Mouse (Mus musculus) kidney, embryonic 14.5 days (tissue): ENCODE measurements at regions not wholly inside any gene's neighbourhood (a gene's known extent, or its start where the extent isn't known, plus 50 kb on each side); places are given as distances from the start of the nearest gene placed in this dataset.

Experiments
- ATAC-seq: fragments of 200-750 bp; cut with Nextera tagmentation; 2 replicates; pipeline ENCODE4 v1.8.0; 2017; ENCODE audit warnings: moderate number of reproducible peaks, mild to moderate bottlenecking, moderate TSS enrichment, moderate library complexity; ENCODE audit not compliant: low FRiP score, low TSS enrichment
- H3K27ac ChIP-seq: fragments of 300-500 bp; sonication (generic); 2 replicates; pipeline ENCODE4 v1.5.1; 2014; ENCODE audit warnings: low read depth, mild to moderate bottlenecking, low read length, moderate library complexity, mixed read lengths
- H3K27me3 ChIP-seq: fragments of 300-500 bp; sonication (generic); 2 replicates; pipeline ENCODE4 v1.6.1; 2014; ENCODE audit warnings: mild to moderate bottlenecking, low read length; ENCODE audit not compliant: control insufficient read depth, insufficient read depth
- H3K36me3 ChIP-seq: fragments of 300-500 bp; sonication (generic); 2 replicates; pipeline ENCODE4 v1.6.1; 2014; ENCODE audit warnings: low read length, mixed read lengths; ENCODE audit not compliant: control insufficient read depth, insufficient read depth
- H3K4me1 ChIP-seq: fragments of 300-500 bp; sonication (generic); 2 replicates; pipeline ENCODE4 v1.6.1; 2014; ENCODE audit warnings: low read length, mixed read lengths; ENCODE audit not compliant: control insufficient read depth, insufficient read depth
- H3K4me2 ChIP-seq: fragments of 300-500 bp; sonication (generic); replicated peaks from 2 replicates; pipeline ENCODE4 v1.6.1; 2014; ENCODE audit warnings: low read depth, mild to moderate bottlenecking, low read length
- H3K4me3 ChIP-seq: fragments of 300-500 bp; sonication (generic); 2 replicates; pipeline ENCODE4 v1.5.1; 2014; ENCODE audit warnings: mild to moderate bottlenecking, low read length
- H3K9ac ChIP-seq: fragments of 300-500 bp; sonication (generic); 2 replicates; pipeline ENCODE4 v1.6.1; 2014; ENCODE audit warnings: low read depth, mild to moderate bottlenecking, low read length, moderate library complexity
- H3K9me3 ChIP-seq: fragments of 300-500 bp; sonication (generic); 2 replicates; pipeline ENCODE4 v1.6.1; 2016; ENCODE audit warnings: low read length; ENCODE audit not compliant: control insufficient read depth
- WGBS: fragments of 180-500 bp; shearing (Covaris S2); extraction: QIAGEN DNeasy Blood & Tissue Kit; methylation state at CpG from one replicate; pipeline ENCODE4 v1.1.7; 2014; 5-methylcytosine and 5-hydroxymethylcytosine counted together

DNA sequence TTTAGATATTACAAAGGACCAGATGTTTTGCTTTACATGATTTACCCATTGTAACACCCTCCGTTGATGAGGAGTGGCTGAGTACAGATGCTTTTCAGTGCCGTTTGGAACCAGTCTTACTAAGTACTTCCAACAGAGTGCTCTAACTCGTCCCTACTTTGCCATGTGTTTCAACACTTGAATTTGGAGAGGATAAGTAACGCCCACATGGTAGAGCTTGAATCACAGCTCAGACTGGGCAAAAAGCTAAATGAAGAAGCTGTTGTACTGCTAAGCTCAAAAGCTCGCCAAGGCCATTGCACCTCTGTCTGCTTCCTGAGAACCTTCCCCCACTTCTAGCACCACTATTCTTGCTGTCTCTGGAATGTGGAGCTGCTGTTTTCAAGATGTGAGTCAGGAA lies 471.1 kb downstream of the Nfib start:
- H3K9ac ChIP-seq: no peak overlapping the region
- H3K27ac ChIP-seq: no peak overlapping the region
- WGBS: 87% methylated on average over 5 of the region's 5 CpGs
- no peak overlapping the region for H3K4me3 ChIP-seq
- no peak for ATAC-seq
- no peaks in the 10 kb centered on the region for H3K9me3 ChIP-seq
- no peaks in the 10 kb centered on the region for H3K36me3 ChIP-seq
- no peak overlapping the region for H3K4me2 ChIP-seq
- no peaks in the 10 kb centered on the region for H3K4me1 ChIP-seq
- H3K27me3 ChIP-seq: no peaks in the 10 kb centered on the region

- Histone ChIP-seq H3K36me3 (no peaks in the 10 kb centered on the region), H3K4me3 (no peak overlapping the region), H3K4me1 (no peaks in the 10 kb centered on the region), H3K27ac (no peak overlapping the region), H3K9ac (no peak overlapping the region), H3K9me3 (no peaks in the 10 kb centered on the region), H3K4me2 (no peak overlapping the region), H3K27me3 (no peaks in the 10 kb centered on the region)
- no peak for ATAC-seq
- 70% methylated on average over 6 of the region's 6 CpGs for WGBS
Measured at GRCm38 (mm10) chr4:82226197-82227119, 479.1 kb downstream of the Nfib start.

DNA sequence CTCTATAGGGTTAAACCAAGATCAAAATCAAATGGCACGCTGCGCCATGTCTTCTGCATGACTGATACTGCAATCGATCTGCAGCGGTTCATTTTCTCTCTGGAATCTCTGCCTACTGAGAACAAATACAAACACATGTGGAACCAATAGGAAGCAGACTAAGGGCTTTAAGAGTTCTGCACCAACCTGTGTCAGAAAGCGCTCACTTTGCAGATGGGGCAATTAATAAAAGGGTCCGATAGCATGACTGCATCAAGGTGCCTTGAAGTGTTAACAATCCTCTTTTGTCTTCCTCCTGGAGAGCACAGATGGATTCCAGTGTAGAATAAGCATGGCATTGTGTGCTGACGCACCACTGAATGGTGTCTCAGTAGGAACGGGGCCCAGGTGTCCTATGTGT lies 484.8 kb downstream of the Nfib start:
- Histone ChIP-seq H3K4me3 (no peak overlapping the region), H3K4me1 (no peaks in the 10 kb centered on the region), H3K9ac (no peak overlapping the region), H3K9me3 (no peaks in the 10 kb centered on the region), H3K27me3 (no peaks in the 10 kb centered on the region), H3K4me2 (no peak overlapping the region), H3K27ac (no peak overlapping the region), H3K36me3 (no peaks in the 10 kb centered on the region)
- WGBS: 74% methylated on average over 8 of the region's 8 CpGs
- no peak for ATAC-seq

- Histone ChIP-seq H3K4me2 (no peak overlapping the region), H3K4me1 (no peaks in the 10 kb centered on the region), H3K9me3 (no peaks in the 10 kb centered on the region), H3K27ac (no peak overlapping the region), H3K9ac (no peak overlapping the region), H3K27me3 (no peaks in the 10 kb centered on the region), H3K36me3 (no peaks in the 10 kb centered on the region), H3K4me3 (no peak overlapping the region)
- ATAC-seq: no peak
- WGBS: 80% methylated on average over 7 of the region's 7 CpGs
Measured at GRCm38 (mm10) chr4:82220120-82220714, 485.3 kb downstream of the Nfib start.

DNA sequence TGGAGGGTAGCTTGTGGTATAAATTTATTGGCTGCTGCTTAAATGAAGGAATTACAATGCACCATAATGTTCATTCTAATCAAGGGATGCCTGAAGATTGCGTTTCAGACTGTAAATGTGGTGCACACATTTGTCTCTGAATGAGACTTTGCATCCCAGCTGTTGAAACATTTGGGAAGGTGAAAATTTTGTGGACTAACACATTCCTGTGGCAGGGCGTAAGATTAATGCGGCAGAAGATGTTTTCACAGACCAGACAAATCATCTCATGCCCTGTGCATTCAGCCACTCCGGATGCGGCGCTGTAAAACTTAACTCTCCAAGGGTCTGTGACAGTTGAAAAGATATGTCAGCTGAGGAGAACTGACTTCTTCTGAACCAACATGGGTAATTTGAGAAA lies 486.9 kb downstream of the Nfib start:
- ATAC-seq: no peak
- H3K27ac ChIP-seq: no peak overlapping the region
- no peaks in the 10 kb centered on the region for H3K4me1 ChIP-seq
- H3K4me3 ChIP-seq: no peak overlapping the region
- H3K9ac ChIP-seq: no peak overlapping the region
- no peaks in the 10 kb centered on the region for H3K9me3 ChIP-seq
- H3K4me2 ChIP-seq: no peak overlapping the region
- WGBS: 64% methylated on average over 6 of the region's 6 CpGs
- H3K27me3 ChIP-seq: no peaks in the 10 kb centered on the region
- no peaks in the 10 kb centered on the region for H3K36me3 ChIP-seq

- Histone ChIP-seq H3K9ac (no peak overlapping the region), H3K36me3 (no peaks in the 10 kb centered on the region), H3K4me1 (no peaks in the 10 kb centered on the region), H3K9me3 (no peaks in the 10 kb centered on the region), H3K27ac (no peak overlapping the region), H3K27me3 (no peaks in the 10 kb centered on the region), H3K4me2 (no peak overlapping the region), H3K4me3 (no peak overlapping the region)
- 92% methylated on average over 1 of the region's 1 CpGs for WGBS
- no peak for ATAC-seq
Measured at GRCm38 (mm10) chr4:82207031-82207430, 498.5 kb downstream of the Nfib start.

GRCm38 (mm10) chr4:82200306-82200705 lies 505.2 kb downstream of the Nfib start:
- 86% methylated on average over 2 of the region's 2 CpGs for WGBS

DNA sequence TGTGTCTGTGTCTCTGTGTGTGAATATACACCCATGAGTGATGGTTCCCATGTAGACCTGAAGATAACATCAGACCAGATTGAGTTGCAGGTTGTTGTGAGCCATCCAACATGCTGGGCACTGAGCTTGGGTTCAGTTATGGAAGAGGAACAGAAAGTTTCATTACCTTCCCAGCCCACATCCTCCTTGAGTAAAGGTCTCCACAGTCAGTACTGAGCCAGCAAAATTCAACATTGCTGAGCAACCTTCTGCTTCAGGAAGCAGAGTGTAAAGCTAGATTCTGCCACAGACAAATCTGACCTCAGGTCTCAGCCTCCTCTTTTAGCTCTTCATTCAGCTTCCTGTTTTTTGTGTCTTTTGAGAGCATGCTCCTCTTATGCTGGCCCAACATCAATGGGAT lies 506.4 kb downstream of the Nfib start:
- peaks cover 4% of the 10 kb centered on the region; the same call in 1 of the 2 replicates for H3K4me1 ChIP-seq
- no peak overlapping the region for H3K9ac ChIP-seq
- H3K4me2 ChIP-seq: no peak overlapping the region
- ATAC-seq: no peak
- H3K36me3 ChIP-seq: no peaks in the 10 kb centered on the region
- no peaks in the 10 kb centered on the region for H3K9me3 ChIP-seq
- no peak overlapping the region for H3K27ac ChIP-seq
- no peak overlapping the region for H3K4me3 ChIP-seq
- H3K27me3 ChIP-seq: no peaks in the 10 kb centered on the region

More at GRCm38 (mm10) chr4:82200306-82200705, 505.2 kb downstream of the Nfib start:
- Histone ChIP-seq H3K27ac (no peak overlapping the region), H3K4me2 (no peak overlapping the region), H3K4me3 (no peak overlapping the region), H3K4me1 (peaks cover 4% of the 10 kb centered on the region; the same call in 1 of the 2 replicates), H3K36me3 (no peaks in the 10 kb centered on the region), H3K27me3 (no peaks in the 10 kb centered on the region), H3K9ac (no peak overlapping the region), H3K9me3 (no peaks in the 10 kb centered on the region)
- ATAC-seq: no peak

GRCm38 (mm10) chr4:82197611-82198010 lies 507.9 kb downstream of the Nfib start:
- Histone ChIP-seq H3K27me3 (no peaks in the 10 kb centered on the region), H3K9me3 (no peaks in the 10 kb centered on the region), H3K4me3 (no peak overlapping the region), H3K36me3 (no peaks in the 10 kb centered on the region), H3K9ac (no peak overlapping the region), H3K4me1 (peaks cover 4% of the 10 kb centered on the region; the same call in 1 of the 2 replicates), H3K27ac (no peak overlapping the region), H3K4me2 (no peak overlapping the region)
- WGBS: 57% methylated on average over 6 of the region's 6 CpGs
- ATAC-seq: no peak
